Mouse (Mus musculus) myocyte (in vitro differentiated cells): ENCODE measurements around the gene Nid1.
"Not testable (repeated sequence)": the region's sequence is repeated elsewhere in the genome, so short reads cannot be mapped to it uniquely, and the experiment has no call there.

ENCODE experiments used
- CEBPB ChIP-seq: IDR thresholded peaks from 2 replicates; pipeline ENCODE4 v1.6.1; 2011; ENCODE audit warnings: mild to moderate bottlenecking, moderate library complexity; ENCODE audit not compliant: poor library complexity, insufficient read depth, severe bottlenecking
- E2F4 ChIP-seq: IDR thresholded peaks from one replicate; pipeline ENCODE4 v1.6.1; 2011; ENCODE audit warnings: mild to moderate bottlenecking, control low read depth, moderate library complexity; ENCODE audit not compliant: insufficient read depth
- MAX ChIP-seq: IDR thresholded peaks from one replicate; pipeline ENCODE4 v1.6.1; 2011; ENCODE audit warnings: low read depth, mild to moderate bottlenecking, control low read depth
- MYOG ChIP-seq, 3 experiments: IDR thresholded peaks; one replicate each; pipeline ENCODE4 v1.6.1; 2011; ENCODE audit warnings: control low read depth in 2 of 3, low read depth in 2 of 3, mild to moderate bottlenecking in 2 of 3; ENCODE audit not compliant: insufficient read length in 2 of 3, control insufficient read depth in 1 of 3, insufficient read depth in 1 of 3
- POLR2A ChIP-seq: IDR thresholded peaks from one replicate; pipeline ENCODE4 v1.6.1; 2011; ENCODE audit warnings: low read depth, mild to moderate bottlenecking, control low read depth, moderate library complexity; ENCODE audit not compliant: insufficient read length
- TCF12 ChIP-seq: IDR thresholded peaks from one replicate; pipeline ENCODE4 v1.6.1; 2011; ENCODE audit warnings: mild to moderate bottlenecking, control low read depth; ENCODE audit not compliant: poor library complexity, insufficient read depth, severe bottlenecking
- USF1 ChIP-seq: IDR thresholded peaks from one replicate; pipeline ENCODE4 v1.6.1; 2011; ENCODE audit warnings: low read depth, mild to moderate bottlenecking, control low read depth, moderate library complexity

- not testable (repeated sequence) for TF ChIP-seq E2F4; CEBPB; TCF12; POLR2A; USF1; MAX; MYOG (IDR thresholded peaks at IDR 0.05; ENCODE audit: control insufficient read depth in 1 of 3, insufficient read depth in 1 of 3, insufficient read length in 2 of 3, low read depth in 2 of 3)
Measured at GRCm38 (mm10) chr13:13449981-13450380, 12.6 kb downstream of the Nid1 start.
